Mouse (Mus musculus): ENCODE data around the gene Ntrk3.

DNA sequence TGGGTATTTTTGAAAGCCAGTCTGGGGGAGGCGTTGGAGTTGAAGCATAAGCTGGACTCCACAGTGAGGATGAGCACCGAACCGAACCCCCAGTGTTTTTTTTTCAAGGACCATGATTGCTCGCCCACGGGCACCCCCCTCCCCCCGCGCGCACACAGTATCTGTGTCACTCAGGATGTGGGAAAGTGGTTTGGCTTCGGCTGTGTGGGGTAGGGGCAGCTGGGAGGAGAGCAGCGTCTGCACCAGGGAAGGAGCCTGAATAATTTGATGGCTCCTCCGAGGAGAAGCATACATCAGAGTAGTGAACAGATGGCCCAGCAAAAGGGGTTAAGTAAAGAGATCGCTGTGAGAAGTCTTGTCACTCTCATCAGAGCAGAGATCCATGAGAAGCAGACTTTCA, 139.7 kb downstream of the Ntrk3 start:
- TF ChIP-seq CTCF (IDR thresholded peaks at IDR 0.05; ENCODE audit: control insufficient read depth, insufficient read depth, insufficient replicate concordance, low read depth, low read length) (no peak), POLR2A (IDR thresholded peaks at IDR 0.05; ENCODE audit: control insufficient read depth, low read depth, low read length) (no peak)

All from testis, adult 2 months (tissue).